Comparison of ENCODE assay signal across 24 mouse cellular contexts in genomic region chr10:37349261-37349660, GRCm38 (mm10).
DNase-seq lines count a peak whose midpoint lies in the region; ATAC-seq and TF ChIP-seq lines count a peak whose summit lies in the region.
"Had no signal": no experiment of that assay in that cellular context is flagged by ENCODE, and none has a peak within 500 bp of the region (broad histone marks: within the 10 kb centered on the region; RNA-seq: fewer than 3 reads in every experiment).

No protein-coding gene starts in this region.

- H3K4me2 ChIP-seq in heart, embryonic 13.5 days = no peak overlapping the region
- H3K4me2 ChIP-seq in liver, embryonic 12.5 days = no peak overlapping the region

- no peak for TF ChIP-seq CTCF in gastrocnemius, adult 2 months (IDR thresholded peaks at IDR 0.05)

- H3K36me3 ChIP-seq in heart, embryonic 13.5 days = no peaks in the 10 kb centered on the region
- no peaks in the 10 kb centered on the region for H3K36me3 ChIP-seq in liver, embryonic 12.5 days
- H3K36me3 ChIP-seq: G1E had no signal

- H3K27ac ChIP-seq in gastrocnemius, adult 2 months = peak overlapping the region; percentile 65
- H3K27ac ChIP-seq in heart, embryonic 13.5 days (replicated peaks) = peak overlapping the region; percentile 16; the same call in 1 of the 2 replicates
- no peak overlapping the region for H3K27ac ChIP-seq in liver, embryonic 12.5 days

- 38% methylated on average over 1 of the region's 1 CpGs for WGBS in heart, embryonic 13.5 days
- 40% methylated on average over 1 of the region's 1 CpGs for WGBS in liver, embryonic 12.5 days (ENCODE audit: insufficient replicate concordance)

- no peak overlapping the region for H3K4me3 ChIP-seq in gastrocnemius, adult 2 months
- H3K4me3 ChIP-seq in heart, embryonic 13.5 days = no peak overlapping the region
- no peak overlapping the region for H3K4me3 ChIP-seq in liver, embryonic 12.5 days

- H3K9ac ChIP-seq in heart, embryonic 13.5 days = no peak overlapping the region
- H3K9ac ChIP-seq in liver, embryonic 12.5 days = no peak overlapping the region

- ATAC-seq in heart, embryonic 13.5 days (ENCODE audit: extremely low read depth, insufficient number of reproducible peaks, low FRiP score, low TSS enrichment) = no peak
- ATAC-seq in liver, embryonic 12.5 days = no peak
- ATAC-seq: activated CD4-positive, CD25-positive, alpha-beta regulatory T cell, adult 4 months; CD4-positive, CD25-positive, alpha-beta regulatory T cell, adult 4 months; Patski had no signal

- DNase-seq in gastrocnemius, adult 2 months = no peak
- DNase-seq in gastrocnemius, postnatal 14 days = no peak
- no peak for DNase-seq in heart, postnatal 4 days
- peak; percentile 72 for DNase-seq in 3T3-L1 (ENCODE audit: low read depth, low spot score)
- peak; percentile 82 for DNase-seq in Muller cell, postnatal 12 days (ENCODE audit: inconsistent ontology term)
- DNase-seq in neural tube, embryonic 10.5 days (ENCODE audit: extremely low spot score, low spot score) = no peak
- DNase-seq: adrenal gland, adult 2 months; adrenal gland, adult 8-10 months; adrenal gland, postnatal 10 days; adrenal gland, postnatal 14 days; adrenal gland, postnatal 25 days; adrenal gland, postnatal 36 days; B cell, adult 2 months; cerebellum, adult 11 months; cerebellum, adult 11-12 months; cerebellum, adult 18-20 months; cerebellum, adult 2 months had no signal

- no peaks in the 10 kb centered on the region for H3K9me3 ChIP-seq in heart, embryonic 13.5 days
- H3K9me3 ChIP-seq in liver, embryonic 12.5 days (replicated peaks) = no peaks in the 10 kb centered on the region
- H3K9me3 ChIP-seq: G1E had no signal

- intact Hi-C loops in gastrocnemius, adult 2 months (cut with DNase I) = no loop called here
- intact Hi-C loops in gastrocnemius, postnatal 14 days (cut with DNase I; ENCODE audit: low total_unique reads) = no loop called here

- peaks cover 28% of the 10 kb centered on the region for H3K4me1 ChIP-seq in heart, embryonic 13.5 days
- H3K4me1 ChIP-seq in liver, embryonic 12.5 days = no peaks in the 10 kb centered on the region

- no peaks in the 10 kb centered on the region for H3K27me3 ChIP-seq in heart, embryonic 13.5 days (replicated peaks)
- H3K27me3 ChIP-seq in liver, embryonic 12.5 days (replicated peaks) = no peaks in the 10 kb centered on the region
- H3K27me3 ChIP-seq: CH12.LX, Patski had no signal

Comparison
In these comparisons a context has a peak if more than half of its experiments do, and no peak if none do; other contexts are left out.
1. DNase-seq: peak in 3T3-L1 (single experiment) and Muller cell, postnatal 12 days (single experiment); none in gastrocnemius, adult 2 months (single experiment), gastrocnemius, postnatal 14 days (single experiment), heart, postnatal 4 days (single experiment) and neural tube, embryonic 10.5 days (single experiment).